Mouse (Mus musculus): ENCODE data around the gene Stab1. TPM values are rescaled to one million over a fixed set of nuclear protein-coding genes. Genes with fewer than 3 reads are reported as not detected.

Gene Stab1
- total RNA-seq, 1 experiment = 2.0 TPM

- DNase-seq (ENCODE audit: low read depth, low spot score) = no peak
- in situ Hi-C loops (cut with MboI; ENCODE audit: low sequenced_read_pairs in 2 of 2, unreplicated experiment in 2 of 2) = no loop called here
- Histone ChIP-seq H3K27ac (ENCODE audit: insufficient read depth, low read depth, low read length, poor library complexity, severe bottlenecking) (no peak overlapping the region), H3K9ac (ENCODE audit: insufficient read depth, low read depth, low read length, poor library complexity, severe bottlenecking) (no peak overlapping the region), H3K36me3 (ENCODE audit: control insufficient read depth, insufficient read depth, low read length, poor library complexity, severe bottlenecking) (peaks cover 51% of the 10 kb centered on the region), H3K4me1 (ENCODE audit: control insufficient read depth in 2 of 2, insufficient read depth in 2 of 2, low read length in 2 of 2, poor library complexity in 1 of 2) (peaks cover 6 to 20% of the 10 kb centered on the region in 2 experiments; a peak in 3 of 4 replicates), H3K4me3 (ENCODE audit: insufficient read depth in 1 of 2, low read depth in 1 of 2, low read length in 2 of 2, poor library complexity in 1 of 2, severe bottlenecking in 1 of 2) (no peak overlapping the region), H3K9me3 (ENCODE audit: control insufficient read depth, insufficient read depth, low read depth, low read length) (no peaks in the 10 kb centered on the region)
- no peak for TF ChIP-seq HCFC1 (IDR thresholded peaks at IDR 0.05; ENCODE audit: borderline replicate concordance, insufficient read depth, low read length)
- TF ChIP-seq CHD2 (IDR thresholded peaks at IDR 0.05; ENCODE audit: low read depth, low read length) = no peak
- no peak for TF ChIP-seq ZC3H11A (IDR thresholded peaks at IDR 0.05; ENCODE audit: borderline replicate concordance, low read depth, low read length)
- TF ChIP-seq MAFK (IDR thresholded peaks at IDR 0.05; ENCODE audit: insufficient read depth, low read depth, low read length) = no peak
- no peak for TF ChIP-seq ZNF384 (IDR thresholded peaks at IDR 0.05; ENCODE audit: low read depth, low read length)
Observed at GRCm38 (mm10) chr14:31137281-31137595, 31.2 kb downstream of the Stab1 start.

GRCm38 (mm10) chr14:31136411-31137280, 31.8 kb downstream of the Stab1 start:
- H3K36me3 ChIP-seq (ENCODE audit: control insufficient read depth, insufficient read depth, low read length, poor library complexity, severe bottlenecking) = peaks cover 51% of the 10 kb centered on the region
- no peak for DNase-seq (ENCODE audit: low read depth, low spot score)
- no peak overlapping the region for H3K27ac ChIP-seq (ENCODE audit: insufficient read depth, low read depth, low read length, poor library complexity, severe bottlenecking)
- no peak overlapping the region for H3K9ac ChIP-seq (ENCODE audit: insufficient read depth, low read depth, low read length, poor library complexity, severe bottlenecking)
- in situ Hi-C loops (cut with MboI; ENCODE audit: low sequenced_read_pairs in 2 of 2, unreplicated experiment in 2 of 2) = no loop called here
- no peaks in the 10 kb centered on the region for H3K9me3 ChIP-seq (ENCODE audit: control insufficient read depth, insufficient read depth, low read depth, low read length)
- TF ChIP-seq CHD2 (IDR thresholded peaks at IDR 0.05; ENCODE audit: low read depth, low read length) (no peak), ZC3H11A (IDR thresholded peaks at IDR 0.05; ENCODE audit: borderline replicate concordance, low read depth, low read length) (no peak), MAFK (IDR thresholded peaks at IDR 0.05; ENCODE audit: insufficient read depth, low read depth, low read length) (no peak), ZNF384 (IDR thresholded peaks at IDR 0.05; ENCODE audit: low read depth, low read length) (no peak), HCFC1 (IDR thresholded peaks at IDR 0.05; ENCODE audit: borderline replicate concordance, insufficient read depth, low read length) (no peak)
- H3K4me1 ChIP-seq (ENCODE audit: control insufficient read depth in 2 of 2, insufficient read depth in 2 of 2, low read length in 2 of 2, poor library complexity in 1 of 2) = peaks cover 6 to 24% of the 10 kb centered on the region in 2 experiments; a peak in 3 of 4 replicates
- no peak overlapping the region for H3K4me3 ChIP-seq (ENCODE audit: insufficient read depth in 1 of 2, low read depth in 1 of 2, low read length in 2 of 2, poor library complexity in 1 of 2, severe bottlenecking in 1 of 2)

- peaks cover 50% of the 10 kb centered on the region for H3K36me3 ChIP-seq (ENCODE audit: control insufficient read depth, insufficient read depth, low read length, poor library complexity, severe bottlenecking)
- in situ Hi-C loops (cut with MboI; ENCODE audit: low sequenced_read_pairs in 2 of 2, unreplicated experiment in 2 of 2) = no loop called here
- no peak for DNase-seq (ENCODE audit: low read depth, low spot score)
Observed at GRCm38 (mm10) chr14:31135495-31136410, 32.7 kb downstream of the Stab1 start.

More at GRCm38 (mm10) chr14:31135495-31136410, 32.7 kb downstream of the Stab1 start:
- peaks cover 6 to 24% of the 10 kb centered on the region in 2 experiments; a peak in 3 of 4 replicates for H3K4me1 ChIP-seq (ENCODE audit: control insufficient read depth in 2 of 2, insufficient read depth in 2 of 2, low read length in 2 of 2, poor library complexity in 1 of 2)
- TF ChIP-seq MAFK (IDR thresholded peaks at IDR 0.05; ENCODE audit: insufficient read depth, low read depth, low read length) = no peak
- TF ChIP-seq HCFC1 (IDR thresholded peaks at IDR 0.05; ENCODE audit: borderline replicate concordance, insufficient read depth, low read length) = no peak
- no peak for TF ChIP-seq CHD2 (IDR thresholded peaks at IDR 0.05; ENCODE audit: low read depth, low read length)
- no peak for TF ChIP-seq ZC3H11A (IDR thresholded peaks at IDR 0.05; ENCODE audit: borderline replicate concordance, low read depth, low read length)
- TF ChIP-seq ZNF384 (IDR thresholded peaks at IDR 0.05; ENCODE audit: low read depth, low read length) = no peak
- H3K27ac ChIP-seq (ENCODE audit: insufficient read depth, low read depth, low read length, poor library complexity, severe bottlenecking) = no peak overlapping the region
- no peak overlapping the region for H3K9ac ChIP-seq (ENCODE audit: insufficient read depth, low read depth, low read length, poor library complexity, severe bottlenecking)
- no peaks in the 10 kb centered on the region for H3K9me3 ChIP-seq (ENCODE audit: control insufficient read depth, insufficient read depth, low read depth, low read length)
- no peak overlapping the region for H3K4me3 ChIP-seq (ENCODE audit: insufficient read depth in 1 of 2, low read depth in 1 of 2, low read length in 2 of 2, poor library complexity in 1 of 2, severe bottlenecking in 1 of 2)

All from ES-E14 (cell line).